Mouse (Mus musculus): ENCODE measurements around the gene Sik3. TPM values are rescaled to one million over a fixed set of nuclear protein-coding genes. Genes with fewer than 3 reads are reported as not detected.

The Sik3 gene
- polyA plus RNA-seq, 1 experiment from 2014 or later: 11.5 TPM

- Histone ChIP-seq H3K27ac (no peak overlapping the region), H3K27me3 (replicated peaks) (no peaks in the 10 kb centered on the region), H3K4me3 (replicated peaks) (no peak overlapping the region), H3K9ac (no peak overlapping the region), H3K4me2 (no peak overlapping the region), H3K36me3 (peaks cover 3% of the 10 kb centered on the region), H3K9me3 (no peaks in the 10 kb centered on the region), H3K4me1 (peaks cover 10% of the 10 kb centered on the region)
- 96% methylated on average over 8 of the region's 8 CpGs for WGBS
- no peak for ATAC-seq (ENCODE audit: insufficient read depth, low FRiP score, low read depth)
These were observed 24.3 kb downstream of the Sik3 start for GRCm38 (mm10) chr9:46036881-46037280.

DNA sequence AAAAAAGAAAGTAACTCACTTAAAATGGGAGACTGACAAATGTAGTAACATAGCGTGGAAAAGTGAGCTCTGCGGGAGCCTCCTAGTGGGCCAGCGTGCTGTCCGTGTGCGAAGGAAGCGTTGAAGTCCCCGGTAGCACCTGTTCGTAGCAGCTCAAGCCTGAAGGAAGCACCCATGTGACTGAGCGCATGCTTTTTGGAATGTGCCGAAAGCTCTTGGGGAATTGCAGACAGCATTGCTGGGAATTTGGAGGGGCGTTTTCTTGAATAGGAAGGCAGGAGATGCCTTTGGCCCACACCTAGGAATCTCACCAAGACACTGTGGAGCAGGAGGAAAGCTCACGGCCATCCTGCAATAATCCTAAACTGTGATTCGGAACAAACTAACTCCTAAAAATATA is 26.2 kb downstream of the Sik3 start:
- Histone ChIP-seq H3K4me2 (no peak overlapping the region), H3K27me3 (replicated peaks) (no peaks in the 10 kb centered on the region), H3K9ac (no peak overlapping the region), H3K9me3 (no peaks in the 10 kb centered on the region), H3K36me3 (peaks cover 3% of the 10 kb centered on the region), H3K27ac (no peak overlapping the region), H3K4me3 (replicated peaks) (no peak overlapping the region), H3K4me1 (no peaks in the 10 kb centered on the region)
- WGBS: 93% methylated on average over 13 of the region's 13 CpGs
- no peak for ATAC-seq (ENCODE audit: insufficient read depth, low FRiP score, low read depth)

DNA sequence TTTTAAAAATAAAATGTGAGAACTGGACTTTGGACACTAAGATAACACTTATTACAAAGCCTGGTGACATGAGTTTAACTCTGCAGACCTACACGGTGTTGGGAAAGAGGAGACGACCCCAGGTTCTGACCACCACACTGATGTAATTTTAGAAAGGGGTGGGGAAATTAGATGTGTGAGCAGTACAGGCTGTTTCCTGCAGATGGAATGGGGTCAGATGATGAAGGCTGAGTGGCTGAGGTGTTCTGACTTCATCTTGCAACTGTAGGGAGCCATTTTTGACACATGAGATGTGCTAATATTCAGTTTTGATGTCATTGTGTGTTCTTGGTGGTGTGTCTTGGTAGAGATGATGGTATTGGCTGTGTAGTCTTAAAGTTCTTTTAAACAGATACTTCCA is 28.6 kb downstream of the Sik3 start:
- Histone ChIP-seq H3K4me1 (no peaks in the 10 kb centered on the region), H3K9ac (no peak overlapping the region), H3K27ac (no peak overlapping the region), H3K9me3 (no peaks in the 10 kb centered on the region), H3K36me3 (peaks cover 3% of the 10 kb centered on the region), H3K4me3 (replicated peaks) (no peak overlapping the region), H3K4me2 (no peak overlapping the region), H3K27me3 (replicated peaks) (no peaks in the 10 kb centered on the region)
- ATAC-seq (ENCODE audit: insufficient read depth, low FRiP score, low read depth): no peak
- WGBS: 73% methylated on average over 2 of the region's 2 CpGs

DNA sequence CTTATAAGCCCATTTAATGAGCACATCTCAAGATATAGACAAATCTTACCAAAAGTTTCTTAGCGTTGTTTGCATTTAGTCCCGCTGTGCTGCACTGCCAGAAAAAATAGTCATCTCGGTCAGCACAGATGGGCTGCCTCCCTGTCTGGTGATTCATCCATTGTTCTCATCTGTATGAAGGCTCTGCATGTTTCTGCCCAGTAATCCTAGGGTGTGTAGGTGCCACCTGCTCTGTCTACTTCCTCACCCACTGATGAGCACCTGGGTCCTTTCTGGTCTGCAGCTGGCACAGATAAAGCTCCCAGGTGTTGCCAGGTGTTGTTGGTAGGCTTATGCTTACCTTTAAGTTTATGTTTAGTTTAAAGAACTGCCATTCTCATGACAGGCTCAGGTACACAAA is 29.8 kb downstream of the Sik3 start:
- no peak for ATAC-seq (ENCODE audit: insufficient read depth, low FRiP score, low read depth)
- Histone ChIP-seq H3K36me3 (peaks cover 3% of the 10 kb centered on the region), H3K9ac (no peak overlapping the region), H3K27me3 (replicated peaks) (no peaks in the 10 kb centered on the region), H3K9me3 (no peaks in the 10 kb centered on the region), H3K4me2 (no peak overlapping the region), H3K4me3 (replicated peaks) (no peak overlapping the region), H3K4me1 (no peaks in the 10 kb centered on the region), H3K27ac (no peak overlapping the region)
- 71% methylated on average over 3 of the region's 3 CpGs for WGBS

DNA sequence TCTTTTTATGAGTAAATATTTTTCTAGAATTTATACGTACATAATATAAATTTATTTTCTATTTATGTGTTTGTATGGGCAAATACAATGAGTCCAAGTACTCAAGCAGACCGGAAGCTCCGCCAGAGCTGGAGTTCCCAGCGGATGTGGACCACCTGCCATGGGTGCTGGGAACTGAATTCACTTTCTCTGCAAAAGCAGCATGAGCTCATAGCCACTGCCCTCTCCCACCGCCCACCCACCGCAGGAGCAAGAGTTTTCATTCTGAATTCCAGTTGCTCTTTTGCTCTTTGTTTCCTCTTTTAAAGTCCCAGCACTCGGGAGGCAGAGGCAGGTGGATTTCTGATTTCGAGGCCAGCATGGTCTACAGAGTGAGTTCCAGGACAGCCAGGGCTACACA is 31.0 kb downstream of the Sik3 start:
- H3K4me3 ChIP-seq (replicated peaks): no peak overlapping the region
- no peak overlapping the region for H3K9ac ChIP-seq
- no peaks in the 10 kb centered on the region for H3K27me3 ChIP-seq (replicated peaks)
- H3K9me3 ChIP-seq: no peaks in the 10 kb centered on the region
- H3K4me2 ChIP-seq: no peak overlapping the region
- peaks cover 3% of the 10 kb centered on the region for H3K36me3 ChIP-seq
- H3K4me1 ChIP-seq: no peaks in the 10 kb centered on the region
- no peak overlapping the region for H3K27ac ChIP-seq
- WGBS: 92% methylated on average over 8 of the region's 8 CpGs
- no peak for ATAC-seq (ENCODE audit: insufficient read depth, low FRiP score, low read depth)

GRCm38 (mm10) chr9:46046724-46047517 is 34.3 kb downstream of the Sik3 start:
- 80% methylated on average over 11 of the region's 11 CpGs for WGBS
- H3K27me3 ChIP-seq (replicated peaks): no peaks in the 10 kb centered on the region
- no peak overlapping the region for H3K27ac ChIP-seq

GRCm38 (mm10) chr9:46049525-46049924 is 36.9 kb downstream of the Sik3 start:
- H3K9me3 ChIP-seq: no peaks in the 10 kb centered on the region
- H3K4me2 ChIP-seq: no peak overlapping the region
- no peaks in the 10 kb centered on the region for H3K27me3 ChIP-seq (replicated peaks)
- no peak for ATAC-seq (ENCODE audit: insufficient read depth, low FRiP score, low read depth)
- H3K9ac ChIP-seq: no peak overlapping the region
- no peaks in the 10 kb centered on the region for H3K36me3 ChIP-seq
- 61% methylated on average over 7 of the region's 7 CpGs for WGBS
- H3K4me3 ChIP-seq (replicated peaks): no peak overlapping the region
- H3K4me1 ChIP-seq: no peaks in the 10 kb centered on the region
- H3K27ac ChIP-seq: no peak overlapping the region

More at GRCm38 (mm10) chr9:46046724-46047517, 34.3 kb downstream of the Sik3 start:
- Histone ChIP-seq H3K4me3 (replicated peaks) (no peak overlapping the region), H3K4me1 (no peaks in the 10 kb centered on the region), H3K4me2 (no peak overlapping the region), H3K9me3 (no peaks in the 10 kb centered on the region), H3K9ac (no peak overlapping the region), H3K36me3 (no peaks in the 10 kb centered on the region)
- no peak for ATAC-seq (ENCODE audit: insufficient read depth, low FRiP score, low read depth)

DNA sequence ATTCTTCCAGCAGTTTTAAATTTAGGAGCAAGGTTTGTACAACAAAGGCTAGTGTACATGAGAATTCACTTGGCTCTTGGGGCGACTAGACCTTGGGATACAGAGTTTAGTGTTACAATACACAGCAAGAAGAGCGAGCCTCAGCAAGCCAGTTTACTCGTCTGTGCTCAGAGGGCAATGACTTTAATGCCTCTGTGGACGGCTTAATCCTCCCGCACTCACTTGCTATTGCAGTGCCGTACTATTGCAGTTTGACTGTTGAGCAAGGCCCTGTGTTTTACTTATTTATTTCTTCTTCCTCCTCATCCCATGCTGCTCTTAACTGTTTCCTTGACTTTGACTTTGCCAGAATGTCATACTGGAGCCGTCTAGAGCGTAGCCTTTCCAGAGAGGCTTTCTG is 37.6 kb downstream of the Sik3 start:
- Histone ChIP-seq H3K4me3 (replicated peaks) (no peak overlapping the region), H3K9me3 (no peaks in the 10 kb centered on the region), H3K27ac (no peak overlapping the region), H3K27me3 (replicated peaks) (no peaks in the 10 kb centered on the region), H3K9ac (no peak overlapping the region), H3K36me3 (no peaks in the 10 kb centered on the region), H3K4me2 (no peak overlapping the region), H3K4me1 (no peaks in the 10 kb centered on the region)
- WGBS: 78% methylated on average over 8 of the region's 8 CpGs
- no peak for ATAC-seq (ENCODE audit: insufficient read depth, low FRiP score, low read depth)

DNA sequence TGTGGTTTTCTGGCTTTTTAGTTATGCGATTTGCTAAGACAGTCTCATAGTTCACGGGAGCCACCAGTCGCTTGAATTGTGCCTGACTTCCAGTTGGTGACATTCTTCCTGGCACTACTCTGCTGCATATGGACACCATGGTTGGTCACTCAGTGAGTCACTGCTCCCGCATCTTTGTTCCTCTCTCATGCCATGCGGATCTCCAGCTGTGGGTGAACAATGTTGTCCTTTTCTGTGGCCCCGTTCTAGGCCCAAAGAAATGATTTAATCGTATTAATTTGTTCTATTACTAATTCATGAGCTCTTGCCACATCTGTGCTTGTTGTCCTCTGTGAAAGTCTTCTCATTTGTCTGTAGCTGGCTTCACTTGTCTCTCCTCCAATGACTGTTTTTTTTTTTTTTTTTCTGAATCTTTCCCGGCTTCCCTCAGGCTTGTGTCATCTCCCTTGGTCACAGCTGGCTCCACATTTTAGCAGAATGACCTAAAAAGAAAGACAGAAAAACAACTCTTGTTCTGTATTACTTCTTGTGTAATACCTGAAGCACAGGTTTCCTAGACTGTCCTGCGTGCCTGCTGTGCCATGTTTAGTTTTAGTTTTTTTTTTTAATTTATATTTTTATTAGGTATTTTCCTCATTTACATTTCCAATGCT is 40.5 kb downstream of the Sik3 start:
- H3K4me1 ChIP-seq: 0 out of 2 replicates have a peak, but pooled peaks cover 3% of the 10 kb centered on the region
- H3K9me3 ChIP-seq: no peaks in the 10 kb centered on the region
- 88% methylated on average over 9 of the region's 9 CpGs for WGBS
- H3K9ac ChIP-seq: no peak overlapping the region
- no peaks in the 10 kb centered on the region for H3K27me3 ChIP-seq (replicated peaks)
- H3K4me3 ChIP-seq (replicated peaks): no peak overlapping the region
- ATAC-seq (ENCODE audit: insufficient read depth, low FRiP score, low read depth): no peak
- H3K4me2 ChIP-seq: no peak overlapping the region
- H3K36me3 ChIP-seq: no peaks in the 10 kb centered on the region
- no peak overlapping the region for H3K27ac ChIP-seq

GRCm38 (mm10) chr9:46058065-46058464 is 45.4 kb downstream of the Sik3 start:
- no peak for ATAC-seq (ENCODE audit: insufficient read depth, low FRiP score, low read depth)
- WGBS: 72% methylated on average over 3 of the region's 3 CpGs
- Histone ChIP-seq H3K9me3 (no peaks in the 10 kb centered on the region), H3K27me3 (replicated peaks) (no peaks in the 10 kb centered on the region), H3K4me1 (peaks cover 3% of the 10 kb centered on the region; the same call in 1 of the 2 replicates), H3K4me3 (replicated peaks) (no peak overlapping the region), H3K36me3 (no peaks in the 10 kb centered on the region), H3K27ac (no peak overlapping the region), H3K9ac (no peak overlapping the region), H3K4me2 (no peak overlapping the region)

DNA sequence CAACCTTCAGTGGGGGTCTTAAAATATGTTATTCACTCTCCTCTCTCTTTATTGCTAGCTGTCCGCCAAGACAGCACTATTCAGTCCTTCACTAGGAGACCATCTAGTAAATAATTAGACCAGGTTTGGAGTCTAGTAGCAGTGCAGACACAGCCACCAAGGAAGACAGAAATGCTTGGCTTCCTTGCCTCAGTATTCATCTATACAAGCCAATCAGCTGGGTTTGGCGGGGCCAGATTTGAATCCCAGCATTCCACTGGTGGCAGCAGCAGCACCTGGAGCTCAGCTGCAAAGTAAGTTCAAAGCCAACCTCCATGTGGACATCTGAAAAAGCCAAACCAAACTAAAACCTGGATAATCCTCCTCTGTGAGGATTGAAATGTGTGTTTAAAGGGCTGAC is 47.6 kb downstream of the Sik3 start:
- H3K4me3 ChIP-seq (replicated peaks): no peak overlapping the region
- ATAC-seq (ENCODE audit: insufficient read depth, low FRiP score, low read depth): no peak
- no peaks in the 10 kb centered on the region for H3K36me3 ChIP-seq
- no peak overlapping the region for H3K4me2 ChIP-seq
- H3K9me3 ChIP-seq: no peaks in the 10 kb centered on the region
- H3K27me3 ChIP-seq (replicated peaks): no peaks in the 10 kb centered on the region
- H3K27ac ChIP-seq: no peak overlapping the region
- 75% methylated on average over 2 of the region's 2 CpGs for WGBS
- H3K9ac ChIP-seq: no peak overlapping the region
- peaks cover 3% of the 10 kb centered on the region; the same call in 1 of the 2 replicates for H3K4me1 ChIP-seq

DNA sequence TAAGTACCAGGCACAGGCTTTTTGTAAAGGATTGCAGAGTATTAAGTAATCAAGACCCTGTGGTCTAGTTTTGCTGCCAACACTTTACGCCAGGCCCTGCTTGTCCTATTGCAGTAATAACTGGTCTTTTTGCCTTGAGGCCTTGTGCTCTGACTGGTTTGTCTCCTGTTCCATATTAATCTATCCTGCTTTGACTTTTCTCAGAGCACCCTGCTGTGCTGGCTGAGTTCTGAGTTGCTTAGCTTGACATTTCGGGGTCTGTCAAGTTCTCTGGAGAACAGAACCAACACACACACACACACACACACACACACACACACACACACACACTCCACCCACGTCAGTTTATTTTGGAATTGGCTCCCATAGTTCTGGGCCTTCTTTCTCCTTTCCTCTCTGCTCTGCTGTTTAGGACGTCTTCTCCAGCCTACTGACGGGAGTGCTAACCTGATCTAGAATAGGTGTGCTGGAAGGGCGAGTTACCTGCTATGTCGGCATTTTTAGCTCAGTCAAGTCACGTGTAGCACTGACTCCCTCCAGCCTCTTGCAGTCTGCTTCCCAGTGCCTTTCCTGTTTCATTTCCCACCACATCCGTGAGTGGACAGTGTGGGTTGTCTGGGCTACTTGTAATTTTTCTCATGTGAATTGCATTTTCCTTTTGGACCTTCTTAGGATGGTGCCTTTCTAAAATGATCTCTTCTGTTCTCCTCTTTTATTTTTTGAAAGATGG is 49.2 kb downstream of the Sik3 start:
- no peak overlapping the region for H3K4me2 ChIP-seq
- H3K9me3 ChIP-seq: no peaks in the 10 kb centered on the region
- no peaks in the 10 kb centered on the region for H3K36me3 ChIP-seq
- H3K4me3 ChIP-seq (replicated peaks): no peak overlapping the region
- no peak overlapping the region for H3K9ac ChIP-seq
- WGBS: 73% methylated on average over 9 of the region's 9 CpGs
- H3K4me1 ChIP-seq: peaks cover 3% of the 10 kb centered on the region
- no peaks in the 10 kb centered on the region for H3K27me3 ChIP-seq (replicated peaks)
- ATAC-seq (ENCODE audit: insufficient read depth, low FRiP score, low read depth): no peak
- no peak overlapping the region for H3K27ac ChIP-seq

Data from stomach, embryonic 15.5 days (tissue).